Mouse (Mus musculus) embryonic facial prominence, embryonic 14.5 days (tissue): ENCODE measurements around the gene Kcnn3. TPM values are rescaled to one million over a fixed set of nuclear protein-coding genes. Genes with fewer than 3 reads are reported as not detected.

Experiments used
- ATAC-seq: fragments of 200-750 bp; cut with Nextera tagmentation; 2 replicates; pipeline ENCODE4 v1.8.0; 2017; ENCODE audit warnings: low read depth, moderate number of reproducible peaks, moderate TSS enrichment
- DNase-seq: peaks from one replicate; pipeline ENCODE4 v3.0.0-alpha.2; 2015; ENCODE audit warnings: low spot score
- H3K27ac ChIP-seq: fragments of 300-500 bp; sonication (generic); replicated peaks from 2 replicates; pipeline ENCODE4 v1.5.1; 2014; ENCODE audit warnings: low read depth, mild to moderate bottlenecking, low read length, moderate library complexity
- H3K27me3 ChIP-seq: fragments of 300-500 bp; sonication (generic); replicated peaks from 2 replicates; pipeline ENCODE4 v1.6.1; 2014; ENCODE audit warnings: low read length; ENCODE audit not compliant: control insufficient read depth, insufficient read depth
- H3K36me3 ChIP-seq: fragments of 300-500 bp; sonication (generic); 2 replicates; pipeline ENCODE4 v1.6.1; 2014; ENCODE audit warnings: low read length, mixed read lengths; ENCODE audit not compliant: control insufficient read depth, insufficient read depth
- H3K4me1 ChIP-seq: fragments of 300-500 bp; sonication (generic); 2 replicates; pipeline ENCODE4 v1.6.1; 2014; ENCODE audit warnings: antibody characterized with exemption, low read length; ENCODE audit not compliant: control insufficient read depth, insufficient read depth
- H3K4me2 ChIP-seq: fragments of 300-500 bp; sonication (generic); 2 replicates; pipeline ENCODE4 v1.6.1; 2014; ENCODE audit warnings: low read depth, mild to moderate bottlenecking, low read length, moderate library complexity, mixed read lengths
- H3K4me3 ChIP-seq: fragments of 300-500 bp; sonication (generic); 2 replicates; pipeline ENCODE4 v1.5.1; 2014; ENCODE audit warnings: low read depth, mild to moderate bottlenecking, low read length
- H3K9ac ChIP-seq: fragments of 300-500 bp; sonication (generic); 2 replicates; pipeline ENCODE4 v1.6.1; 2014; ENCODE audit warnings: low read depth, mild to moderate bottlenecking, low read length, moderate library complexity, mixed read lengths
- H3K9me3 ChIP-seq: fragments of 300-500 bp; sonication (generic); 2 replicates; pipeline ENCODE4 v1.6.1; 2016; ENCODE audit warnings: low read length; ENCODE audit not compliant: control insufficient read depth
- WGBS: fragments of 180-500 bp; shearing (Covaris S2); extraction: QIAGEN DNeasy Blood & Tissue Kit; methylation state at CpG from one replicate; pipeline ENCODE4 v1.1.7; 2014; 5-methylcytosine and 5-hydroxymethylcytosine counted together
- polyA plus RNA-seq: library from polyadenylated mRNA; unstranded; fragments of >200 nt; fragmentation: Nextera tagmentation; extraction: Ambion mirVana; gene quantifications from 2 replicates; pipeline ENCODE4 v1.2.1, GENCODE M21; 2014

Kcnn3 gene
- polyA plus RNA-seq, 1 experiment from 2014 or later, result 3.7 TPM

GRCm38 (mm10) chr3:89704064-89704463, 184.1 kb downstream of the Kcnn3 start:
- no peaks in the 10 kb centered on the region for H3K9me3 ChIP-seq
- 73% methylated on average over 6 of the region's 6 CpGs for WGBS

DNA sequence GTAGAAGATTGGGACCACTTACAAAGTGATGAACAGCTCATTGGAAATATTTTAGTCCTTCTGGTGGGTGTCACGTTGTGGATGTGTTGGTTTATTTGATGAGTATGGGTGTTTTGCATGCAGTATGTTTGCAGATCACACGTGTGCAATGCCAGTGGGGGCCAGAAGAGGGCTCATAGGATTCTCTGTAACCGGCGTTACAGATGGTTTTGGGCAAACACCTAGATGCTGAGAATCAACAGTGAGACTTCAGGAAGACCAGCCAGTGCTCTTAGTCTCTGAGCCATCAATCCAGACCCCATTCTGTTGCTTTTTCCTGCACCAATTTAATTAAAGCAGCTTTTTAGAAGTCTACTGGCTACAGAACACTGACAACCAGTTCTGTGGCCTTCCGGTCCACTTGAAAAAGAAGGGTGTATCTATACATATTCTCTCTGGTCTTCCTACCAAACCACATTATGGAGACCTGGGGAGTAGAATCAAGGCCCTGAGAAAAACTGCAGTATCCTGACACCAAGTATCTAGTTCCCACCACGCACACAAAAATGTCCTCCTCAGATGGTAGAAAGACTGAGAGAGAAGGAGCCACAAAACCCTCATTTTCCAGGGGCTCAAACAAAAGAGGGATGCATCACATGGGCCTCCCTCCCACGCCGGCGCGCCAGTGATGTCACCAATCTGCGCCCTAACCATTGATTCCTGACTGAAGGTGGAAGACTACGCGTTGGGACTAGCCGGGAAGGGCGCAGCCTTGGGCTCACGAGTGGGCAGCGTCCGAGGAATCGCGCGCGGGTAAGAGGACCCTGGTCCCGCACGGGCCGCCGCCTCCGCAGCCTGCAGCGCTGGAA, 194.6 kb downstream of the Kcnn3 start, which contains the start of gene Adar:
Adar (plus strand) TSS at position 664 of the 848 bp plus-strand sequence.
- peak; percentile 89 for ATAC-seq
- Histone ChIP-seq H3K4me3 (peak within 1 kb of the TSS; percentile 88), H3K27me3 (no peaks in the 10 kb centered on the region), H3K27ac (peak within 1 kb of the TSS; percentile 77), H3K36me3 (no peaks in the 10 kb centered on the region), H3K4me1 (peaks cover 6% of the 10 kb centered on the region), H3K9me3 (no peaks in the 10 kb centered on the region), H3K9ac (peak within 1 kb of the TSS; percentile 93), H3K4me2 (peak within 1 kb of the TSS; percentile 89)
- peak; percentile 88 for DNase-seq
- 6% methylated on average over 27 of the region's 28 CpGs for WGBS

More at GRCm38 (mm10) chr3:89704064-89704463, 184.1 kb downstream of the Kcnn3 start:
- H3K4me3 ChIP-seq, result no peak overlapping the region
- H3K36me3 ChIP-seq, result no peaks in the 10 kb centered on the region
- no peak for DNase-seq
- no peak for ATAC-seq
- H3K4me2 ChIP-seq, result no peak overlapping the region
- H3K9ac ChIP-seq, result no peak overlapping the region
- H3K4me1 ChIP-seq, result no peaks in the 10 kb centered on the region
- H3K27me3 ChIP-seq, result no peaks in the 10 kb centered on the region
- no peak overlapping the region for H3K27ac ChIP-seq

- Histone ChIP-seq H3K9ac (peak overlapping the region; percentile 93), H3K27ac (peak overlapping the region; percentile 77), H3K4me2 (peak overlapping the region; percentile 89), H3K9me3 (no peaks in the 10 kb centered on the region), H3K4me1 (peaks cover 6% of the 10 kb centered on the region), H3K27me3 (no peaks in the 10 kb centered on the region), H3K4me3 (peak overlapping the region; percentile 88), H3K36me3 (no peaks in the 10 kb centered on the region)
- DNase-seq (peak; percentile 24), ATAC-seq (peak; percentile 67)
- WGBS, result 3% methylated on average over 25 of the region's 59 CpGs
These were observed 195.4 kb downstream of the Kcnn3 start for GRCm38 (mm10) chr3:89715207-89715966.

DNA sequence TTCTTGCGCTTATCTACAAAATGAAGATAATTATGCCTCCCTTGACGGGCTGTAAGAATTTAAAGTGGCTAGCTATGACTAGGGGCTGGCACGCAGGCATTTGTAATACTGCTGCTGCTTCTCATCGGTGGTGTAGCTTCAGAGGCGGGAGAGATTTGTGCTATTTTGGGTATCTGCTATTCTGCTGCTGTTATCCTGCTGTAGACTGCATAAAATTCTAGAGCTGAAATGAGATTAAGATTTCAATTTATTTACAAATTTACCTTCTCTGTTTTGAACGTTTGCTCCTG, 195.9 kb downstream of the Kcnn3 start:
- DNase-seq, result no peak
- peak overlapping the region; percentile 88 for H3K4me3 ChIP-seq
- no peaks in the 10 kb centered on the region for H3K36me3 ChIP-seq
- peak overlapping the region; percentile 93 for H3K9ac ChIP-seq
- H3K27me3 ChIP-seq, result no peaks in the 10 kb centered on the region
- peak overlapping the region; percentile 89 for H3K4me2 ChIP-seq
- H3K4me1 ChIP-seq, result peaks cover 6% of the 10 kb centered on the region
- H3K9me3 ChIP-seq, result no peaks in the 10 kb centered on the region
- no peak overlapping the region for H3K27ac ChIP-seq
- no peak for ATAC-seq
- WGBS, result 52% methylated on average over 6 of the region's 6 CpGs

DNA sequence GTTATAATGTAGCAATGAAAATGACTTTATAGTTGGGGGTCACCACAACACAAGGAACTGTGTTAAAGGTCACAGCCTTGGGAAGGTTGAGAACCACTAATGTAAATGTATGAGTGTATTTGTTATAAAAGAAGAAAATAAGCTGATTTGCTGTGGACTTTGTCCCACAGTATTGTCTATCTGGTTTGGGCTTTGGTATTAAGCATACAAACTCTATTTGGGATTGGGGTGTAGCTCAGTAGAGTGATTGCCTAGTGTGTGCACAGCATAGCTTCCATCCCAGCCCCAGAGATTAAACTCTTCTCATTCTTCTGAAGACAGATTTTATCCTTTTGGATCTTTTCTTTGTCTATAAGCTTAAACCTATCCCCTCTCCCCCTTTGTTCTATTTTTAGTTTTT, 202.1 kb downstream of the Kcnn3 start:
- no peaks in the 10 kb centered on the region for H3K27me3 ChIP-seq
- H3K9ac ChIP-seq, result no peak overlapping the region
- H3K9me3 ChIP-seq, result no peaks in the 10 kb centered on the region
- H3K4me2 ChIP-seq, result no peak overlapping the region
- ATAC-seq (no peak), DNase-seq (no peak)
- no peaks in the 10 kb centered on the region for H3K4me1 ChIP-seq
- H3K27ac ChIP-seq, result no peak overlapping the region; the same call in 1 of the 2 replicates
- H3K4me3 ChIP-seq, result no peak overlapping the region
- no peaks in the 10 kb centered on the region for H3K36me3 ChIP-seq

DNA sequence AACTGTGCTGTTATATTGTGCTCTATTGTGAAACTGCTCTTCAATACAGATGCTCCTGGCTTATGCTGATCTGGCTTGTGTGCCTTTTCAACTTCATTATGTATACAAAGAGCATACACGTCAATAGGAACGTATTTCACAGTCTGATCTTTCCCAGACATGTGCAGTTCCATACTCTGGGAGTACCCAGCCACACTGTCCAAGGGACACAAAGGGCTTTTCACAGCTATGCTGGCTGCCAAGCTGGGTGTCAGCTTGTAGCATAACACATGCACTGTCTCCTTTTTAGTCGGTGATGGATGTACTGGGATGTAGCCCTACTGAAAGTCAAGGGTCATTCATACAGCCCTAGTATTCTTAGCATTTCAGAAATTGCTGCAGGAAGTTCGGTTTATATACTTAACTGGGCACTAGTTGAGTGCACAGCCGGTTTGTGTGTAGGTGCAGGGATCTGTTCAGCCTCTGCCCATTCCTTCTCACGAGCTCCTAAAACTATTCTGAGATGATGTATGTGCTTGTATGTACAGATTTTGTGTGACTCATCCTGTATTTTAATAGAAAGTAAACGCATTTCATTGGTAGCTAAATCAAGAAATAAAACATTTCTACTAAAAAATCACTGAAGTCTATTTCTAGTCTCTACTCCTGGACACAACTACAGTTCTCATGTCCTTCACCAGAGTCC, 203.6 kb downstream of the Kcnn3 start:
- Histone ChIP-seq H3K4me1 (no peaks in the 10 kb centered on the region), H3K9ac (no peak overlapping the region), H3K4me3 (no peak overlapping the region), H3K27ac (no peak overlapping the region), H3K27me3 (no peaks in the 10 kb centered on the region), H3K4me2 (no peak overlapping the region), H3K36me3 (no peaks in the 10 kb centered on the region), H3K9me3 (no peaks in the 10 kb centered on the region)
- WGBS, result 59% methylated on average over 7 of the region's 7 CpGs
- ATAC-seq (no peak), DNase-seq (no peak)

Other genes with a start within 250 kb of the Kcnn3 start
- gene Slc50a1, start 249.6 kb upstream of the Kcnn3 start, polyA plus RNA-seq, result 70.5 and 80.2 TPM in 2 replicates
- gene Efna1, start 239.0 kb upstream of the Kcnn3 start, polyA plus RNA-seq, result 33.8 and 35.8 TPM in 2 replicates
- gene Efna3, start 197.2 kb upstream of the Kcnn3 start, polyA plus RNA-seq, result 18.7 and 21.2 TPM in 2 replicates
- gene Efna4, start 182.1 kb upstream of the Kcnn3 start, polyA plus RNA-seq, result 17.5 and 20.7 TPM in 2 replicates
- gene Adam15, start 170.2 kb upstream of the Kcnn3 start, polyA plus RNA-seq, result 44.4 and 51.7 TPM in 2 replicates
- not detected in 2 replicates for gene Dcst2, start 158.2 kb upstream of the Kcnn3 start, polyA plus RNA-seq
- gene Dcst1, start 154.9 kb upstream of the Kcnn3 start, polyA plus RNA-seq, result 0.26 and 0.33 TPM in 2 replicates
- gene Zbtb7b, start 125.4 kb upstream of the Kcnn3 start, polyA plus RNA-seq, result 2.3 and 3.6 TPM in 2 replicates
- gene Lenep, start 117.4 kb upstream of the Kcnn3 start, polyA plus RNA-seq, result not detected in 2 replicates
- 24.2 and 24.8 TPM in 2 replicates for gene Flad1, start 108.3 kb upstream of the Kcnn3 start, polyA plus RNA-seq
- gene Cks1b, start 101.8 kb upstream of the Kcnn3 start, polyA plus RNA-seq, result 380 and 425 TPM in 2 replicates
- gene Shc1, start 101.7 kb upstream of the Kcnn3 start, polyA plus RNA-seq, result 74.0 and 75.2 TPM in 2 replicates
- 49.2 and 51.6 TPM in 2 replicates for gene Pygo2, start 90.0 kb upstream of the Kcnn3 start, polyA plus RNA-seq
- gene Pbxip1, start 83.5 kb upstream of the Kcnn3 start, polyA plus RNA-seq, result 24.1 and 25.9 TPM in 2 replicates
- gene Pmvk, start 65.6 kb upstream of the Kcnn3 start, polyA plus RNA-seq, result 45.7 and 48.6 TPM in 2 replicates
- gene Adar, start 194.9 kb downstream of the Kcnn3 start, polyA plus RNA-seq, result 10.6 and 11.5 TPM in 2 replicates
- gene Chrnb2, start 244.5 kb downstream of the Kcnn3 start, polyA plus RNA-seq, result 1.7 and 1.8 TPM in 2 replicates